Mouse (Mus musculus): Measurements from ENCODE around the gene Il17rc. TPM values are rescaled to one million over a fixed set of nuclear protein-coding genes. Genes with fewer than 3 reads are reported as not detected.
A peak's percentile ranks its signal among the peaks of the same experiment; 100 is the strongest.

Il17rc gene
- polyA plus RNA-seq, 1 experiment from 2014 or later, result not detected

- no peaks in the 10 kb centered on the region for H3K79me2 ChIP-seq (ENCODE audit: inconsistent target)
- 87% methylated on average over 10 of the region's 10 CpGs for WGBS (ENCODE audit: missing documents)
- H3K27ac ChIP-seq, result no peak overlapping the region
- no peaks in the 10 kb centered on the region for H3K36me3 ChIP-seq (ENCODE audit: inconsistent target)
- no peak overlapping the region for H3K4me3 ChIP-seq (ENCODE audit: inconsistent target)
Measured at GRCm38 (mm10) chr6:113472061-113472460, 834 bp downstream of the Il17rc start.

- WGBS (ENCODE audit: missing documents), result 86% methylated on average over 2 of the region's 2 CpGs
- Histone ChIP-seq H3K79me2 (ENCODE audit: inconsistent target) (no peaks in the 10 kb centered on the region), H3K27ac (no peak overlapping the region), H3K36me3 (ENCODE audit: inconsistent target) (no peaks in the 10 kb centered on the region), H3K4me3 (ENCODE audit: inconsistent target) (no peak overlapping the region)
Measured at GRCm38 (mm10) chr6:113473246-113473645, 2.0 kb downstream of the Il17rc start.

GRCm38 (mm10) chr6:113473715-113474114 lies 2.5 kb downstream of the Il17rc start:
- Histone ChIP-seq H3K79me2 (ENCODE audit: inconsistent target) (no peaks in the 10 kb centered on the region), H3K4me3 (ENCODE audit: inconsistent target) (no peak overlapping the region), H3K36me3 (ENCODE audit: inconsistent target) (no peaks in the 10 kb centered on the region), H3K27ac (no peak overlapping the region)
- 95% methylated on average over 6 of the region's 6 CpGs for WGBS (ENCODE audit: missing documents)

DNA sequence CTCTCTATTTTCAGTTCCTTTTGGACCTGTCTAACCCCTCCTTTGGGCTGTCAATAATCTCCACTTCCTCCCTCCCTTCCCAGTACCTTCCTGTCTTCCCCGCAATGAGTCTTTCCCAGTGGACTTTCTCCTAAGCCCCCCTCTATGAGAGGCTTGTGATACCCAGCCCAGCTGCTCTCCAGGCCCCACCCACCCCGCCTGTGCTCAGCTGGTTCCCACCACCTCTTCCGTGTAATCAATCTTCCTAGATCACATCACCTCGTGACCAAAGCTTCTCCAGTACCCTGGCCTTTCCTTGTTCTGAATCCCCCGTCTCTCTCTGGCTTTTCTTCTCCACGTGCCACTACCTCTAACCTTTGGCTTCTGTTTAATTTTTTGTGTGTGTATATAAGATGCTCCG lies 6.1 kb downstream of the Il17rc start:
- Histone ChIP-seq H3K27ac (no peak overlapping the region), H3K36me3 (ENCODE audit: inconsistent target) (no peaks in the 10 kb centered on the region), H3K4me3 (ENCODE audit: inconsistent target) (no peak overlapping the region), H3K79me2 (ENCODE audit: inconsistent target) (no peaks in the 10 kb centered on the region)
- WGBS (ENCODE audit: missing documents), result 70% methylated on average over 6 of the region's 7 CpGs

DNA sequence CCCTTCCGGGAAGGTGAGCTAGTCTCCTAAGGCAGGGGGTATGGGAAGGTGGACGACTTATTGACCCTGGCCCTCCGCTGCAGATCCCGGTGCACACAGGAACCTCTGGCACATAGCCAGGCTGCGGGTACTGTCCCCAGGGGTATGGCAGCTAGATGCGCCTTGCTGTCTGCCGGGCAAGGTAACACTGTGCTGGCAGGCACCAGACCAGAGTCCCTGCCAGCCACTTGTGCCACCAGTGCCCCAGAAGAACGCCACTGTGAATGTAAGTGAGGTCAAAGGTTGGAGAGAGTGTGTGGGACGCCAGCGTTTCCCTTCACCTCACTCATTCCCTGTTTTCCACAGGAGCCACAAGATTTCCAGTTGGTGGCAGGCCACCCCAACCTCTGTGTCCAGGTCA lies 7.7 kb downstream of the Il17rc start:
- no peaks in the 10 kb centered on the region for H3K36me3 ChIP-seq (ENCODE audit: inconsistent target)
- WGBS (ENCODE audit: missing documents), result 96% methylated on average over 10 of the region's 10 CpGs
- H3K4me3 ChIP-seq (ENCODE audit: inconsistent target), result no peak overlapping the region
- H3K79me2 ChIP-seq (ENCODE audit: inconsistent target), result no peaks in the 10 kb centered on the region; the same call in 1 of the 2 replicates
- no peak overlapping the region for H3K27ac ChIP-seq

GRCm38 (mm10) chr6:113480555-113481373 lies 9.5 kb downstream of the Il17rc start:
- H3K4me3 ChIP-seq (ENCODE audit: inconsistent target), result no peak overlapping the region
- no peak overlapping the region for H3K27ac ChIP-seq
- no peaks in the 10 kb centered on the region for H3K36me3 ChIP-seq (ENCODE audit: inconsistent target)
- 93% methylated on average over 18 of the region's 18 CpGs for WGBS (ENCODE audit: missing documents)
- H3K79me2 ChIP-seq (ENCODE audit: inconsistent target), result no peaks in the 10 kb centered on the region; the same call in 1 of the 2 replicates

DNA sequence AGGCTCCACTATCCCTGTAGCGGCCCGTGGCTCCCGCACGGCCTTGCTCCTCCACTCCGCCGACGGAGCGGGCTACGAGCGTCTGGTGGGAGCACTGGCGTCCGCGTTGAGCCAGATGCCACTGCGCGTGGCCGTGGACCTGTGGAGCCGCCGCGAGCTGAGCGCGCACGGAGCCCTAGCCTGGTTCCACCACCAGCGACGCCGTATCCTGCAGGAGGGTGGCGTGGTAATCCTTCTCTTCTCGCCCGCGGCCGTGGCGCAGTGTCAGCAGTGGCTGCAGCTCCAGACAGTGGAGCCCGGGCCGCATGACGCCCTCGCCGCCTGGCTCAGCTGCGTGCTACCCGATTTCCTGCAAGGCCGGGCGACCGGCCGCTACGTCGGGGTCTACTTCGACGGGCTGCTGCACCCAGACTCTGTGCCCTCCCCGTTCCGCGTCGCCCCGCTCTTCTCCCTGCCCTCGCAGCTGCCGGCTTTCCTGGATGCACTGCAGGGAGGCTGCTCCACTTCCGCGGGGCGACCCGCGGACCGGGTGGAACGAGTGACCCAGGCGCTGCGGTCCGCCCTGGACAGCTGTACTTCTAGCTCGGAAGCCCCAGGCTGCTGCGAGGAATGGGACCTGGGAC lies 11.4 kb downstream of the Il17rc start:
- 4% methylated on average over 61 of the region's 65 CpGs for WGBS (ENCODE audit: missing documents)
- H3K79me2 ChIP-seq (ENCODE audit: inconsistent target), result no peaks in the 10 kb centered on the region; the same call in 1 of the 2 replicates
- peak overlapping the region; percentile 73 for H3K4me3 ChIP-seq (ENCODE audit: inconsistent target)
- peak overlapping the region; percentile 75 for H3K27ac ChIP-seq
- H3K36me3 ChIP-seq (ENCODE audit: inconsistent target), result no peaks in the 10 kb centered on the region

GRCm38 (mm10) chr6:113483100-113483615 lies 11.9 kb downstream of the Il17rc start, which contains the start of gene Creld1:
Gene Creld1, plus strand, starts transcription at chr6:113483297.
- Histone ChIP-seq H3K4me3 (ENCODE audit: inconsistent target) (peak within 1 kb of the TSS; percentile 73), H3K27ac (peak within 1 kb of the TSS; percentile 75), H3K36me3 (ENCODE audit: inconsistent target) (no peaks in the 10 kb centered on the region), H3K79me2 (ENCODE audit: inconsistent target) (no peaks in the 10 kb centered on the region; the same call in 1 of the 2 replicates)
- WGBS (ENCODE audit: missing documents), result under 1% methylated on average over 26 of the region's 26 CpGs

GRCm38 (mm10) chr6:113483729-113484128 lies 12.5 kb downstream of the Il17rc start:
- H3K4me3 ChIP-seq (ENCODE audit: inconsistent target), result peak overlapping the region; percentile 73
- H3K27ac ChIP-seq, result peak overlapping the region; percentile 75
- no peaks in the 10 kb centered on the region for H3K36me3 ChIP-seq (ENCODE audit: inconsistent target)
- H3K79me2 ChIP-seq (ENCODE audit: inconsistent target), result no peaks in the 10 kb centered on the region; the same call in 1 of the 2 replicates
- WGBS (ENCODE audit: missing documents), result 22% methylated on average over 10 of the region's 10 CpGs

- Histone ChIP-seq H3K4me3 (ENCODE audit: inconsistent target) (no peak overlapping the region), H3K79me2 (ENCODE audit: inconsistent target) (no peaks in the 10 kb centered on the region; the same call in 1 of the 2 replicates), H3K27ac (no peak overlapping the region), H3K36me3 (ENCODE audit: inconsistent target) (no peaks in the 10 kb centered on the region; the same call in 1 of the 2 replicates)
- 23% methylated on average over 7 of the region's 7 CpGs for WGBS (ENCODE audit: missing documents)
Measured at GRCm38 (mm10) chr6:113487125-113487576, 15.9 kb downstream of the Il17rc start.

DNA sequence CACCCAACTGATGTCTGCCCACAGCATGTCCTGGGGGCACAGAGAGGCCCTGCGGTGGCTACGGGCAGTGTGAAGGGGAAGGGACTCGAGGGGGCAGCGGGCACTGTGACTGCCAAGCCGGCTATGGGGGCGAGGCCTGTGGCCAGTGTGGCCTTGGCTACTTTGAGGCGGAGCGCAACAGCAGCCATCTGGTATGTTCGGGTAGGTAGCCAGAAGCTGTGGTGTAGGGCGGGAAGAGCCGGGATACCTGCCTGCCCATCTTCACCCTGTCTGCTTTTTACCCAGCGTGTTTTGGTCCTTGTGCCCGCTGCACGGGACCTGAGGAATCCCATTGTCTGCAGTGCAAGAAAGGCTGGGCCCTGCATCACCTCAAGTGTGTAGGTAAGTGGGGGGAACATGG lies 18.2 kb downstream of the Il17rc start:
- Histone ChIP-seq H3K27ac (no peak overlapping the region), H3K4me3 (ENCODE audit: inconsistent target) (no peak overlapping the region), H3K36me3 (ENCODE audit: inconsistent target) (no peaks in the 10 kb centered on the region; the same call in 1 of the 2 replicates), H3K79me2 (ENCODE audit: inconsistent target) (no peaks in the 10 kb centered on the region)
- 94% methylated on average over 14 of the region's 14 CpGs for WGBS (ENCODE audit: missing documents)

DNA sequence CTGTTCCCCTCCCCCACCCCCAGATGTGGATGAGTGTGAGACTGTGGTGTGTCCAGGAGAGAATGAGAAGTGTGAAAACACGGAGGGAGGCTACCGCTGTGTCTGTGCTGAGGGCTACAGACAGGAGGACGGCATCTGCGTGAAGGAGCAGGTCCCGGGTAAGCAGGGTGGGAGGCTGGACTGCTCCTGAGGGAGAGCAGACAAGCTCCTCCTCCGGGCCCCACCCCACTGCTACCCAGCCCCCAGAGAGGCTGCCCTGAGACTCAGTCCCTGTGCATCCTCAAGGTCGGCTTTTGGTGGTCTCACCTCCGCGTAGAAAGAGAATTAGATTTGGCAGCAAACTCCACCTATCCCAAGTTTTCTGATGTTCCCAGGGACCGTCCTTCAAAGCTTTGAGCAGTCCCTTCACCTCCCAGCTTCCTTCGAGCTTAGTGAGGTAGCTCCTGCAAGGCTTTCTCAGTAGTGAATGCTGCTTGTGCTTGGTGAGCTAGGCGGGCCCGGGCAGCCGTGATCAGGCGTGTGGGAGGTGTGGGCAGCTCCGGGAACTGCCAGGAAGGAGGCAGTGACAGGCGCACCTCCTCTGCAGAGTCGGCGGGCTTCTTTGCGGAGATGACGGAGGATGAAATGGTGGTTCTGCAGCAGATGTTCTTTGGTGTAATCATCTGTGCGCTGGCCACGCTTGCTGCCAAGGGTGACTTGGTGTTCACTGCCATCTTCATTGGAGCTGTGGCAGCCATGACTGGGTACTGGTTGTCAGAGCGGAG lies 21.1 kb downstream of the Il17rc start:
- no peak overlapping the region for H3K27ac ChIP-seq
- 93% methylated on average over 15 of the region's 24 CpGs for WGBS (ENCODE audit: missing documents)
- H3K4me3 ChIP-seq (ENCODE audit: inconsistent target), result no peak overlapping the region
- no peaks in the 10 kb centered on the region; the same call in 1 of the 2 replicates for H3K36me3 ChIP-seq (ENCODE audit: inconsistent target)
- H3K79me2 ChIP-seq (ENCODE audit: inconsistent target), result no peaks in the 10 kb centered on the region

DNA sequence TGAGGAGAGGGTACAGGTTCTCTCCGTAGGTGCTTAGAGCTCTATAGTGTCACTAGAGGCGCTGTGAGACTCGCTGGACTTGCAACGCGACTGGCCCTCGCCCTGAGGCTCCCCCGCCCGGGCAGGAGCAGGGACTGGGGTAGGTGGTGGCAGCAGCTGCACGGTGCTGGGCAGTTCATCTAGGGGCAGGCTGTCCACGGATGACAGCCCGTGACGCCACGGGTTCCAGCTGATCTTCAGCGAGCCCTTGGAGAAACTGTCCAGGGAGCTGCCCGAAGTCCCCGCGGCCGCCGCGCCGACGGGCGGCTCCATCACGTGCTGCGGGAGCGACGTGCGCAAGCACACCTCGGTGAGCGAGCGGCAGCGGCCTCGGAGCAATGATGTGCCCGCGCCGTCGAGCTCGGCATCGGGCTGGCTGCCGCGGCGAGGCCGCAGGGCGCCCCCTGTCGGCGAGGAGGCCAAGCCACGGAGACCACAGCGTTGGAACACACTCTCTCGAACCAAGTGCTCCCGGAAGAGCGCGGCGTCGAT lies 23.1 kb downstream of the Il17rc start:
- no peak overlapping the region for H3K27ac ChIP-seq
- H3K4me3 ChIP-seq (ENCODE audit: inconsistent target), result no peak overlapping the region
- H3K79me2 ChIP-seq (ENCODE audit: inconsistent target), result no peaks in the 10 kb centered on the region
- H3K36me3 ChIP-seq (ENCODE audit: inconsistent target), result no peaks in the 10 kb centered on the region; the same call in 1 of the 2 replicates
- 4% methylated on average over 54 of the region's 54 CpGs for WGBS (ENCODE audit: missing documents)

GRCm38 (mm10) chr6:113495071-113495675 lies 23.9 kb downstream of the Il17rc start:
- no peaks in the 10 kb centered on the region; the same call in 1 of the 2 replicates for H3K36me3 ChIP-seq (ENCODE audit: inconsistent target)
- no peak overlapping the region for H3K27ac ChIP-seq
- 73% methylated on average over 27 of the region's 28 CpGs for WGBS (ENCODE audit: missing documents)
- H3K4me3 ChIP-seq (ENCODE audit: inconsistent target), result no peak overlapping the region
- H3K79me2 ChIP-seq (ENCODE audit: inconsistent target), result no peaks in the 10 kb centered on the region

Data from macrophage (primary cell).